Mouse (Mus musculus): ENCODE data around the gene Tent5c.

DNA sequence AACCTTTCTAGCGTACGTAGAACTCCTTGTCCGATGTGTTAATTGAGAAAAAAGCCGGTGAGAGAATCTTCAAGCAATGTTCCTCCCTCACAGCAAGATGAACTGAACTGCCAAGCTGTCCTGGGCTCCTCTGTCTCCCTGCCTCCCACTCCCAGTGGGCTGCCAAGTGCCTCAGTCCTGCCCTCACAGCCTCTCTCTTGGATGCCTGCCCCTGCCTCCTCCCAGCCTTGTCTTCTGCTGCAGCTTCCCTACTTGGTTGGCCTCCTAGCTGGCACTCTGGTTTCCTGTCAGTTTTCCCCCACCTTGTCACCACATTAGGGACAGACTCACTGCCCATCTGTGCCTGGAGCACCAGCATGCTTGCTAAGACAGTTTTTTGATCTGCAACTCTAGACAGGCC, 86.5 kb downstream of the Tent5c start:
- no peak for TF ChIP-seq POLR2A (IDR thresholded peaks at IDR 0.05; ENCODE audit: control insufficient read depth, low read depth, low read length)
- no peak for TF ChIP-seq CTCF (IDR thresholded peaks at IDR 0.05; ENCODE audit: control insufficient read depth, insufficient read depth, insufficient replicate concordance, low read depth, low read length)
